Mouse (Mus musculus) intestine, embryonic 15.5 days (tissue): ENCODE data around the gene Heatr9. TPM values are rescaled to one million over a fixed set of nuclear protein-coding genes. Genes with fewer than 3 reads are reported as not detected.

Experiments used
- ATAC-seq: fragments of 200-750 bp; cut with Nextera tagmentation; 2 replicates; pipeline ENCODE4 v1.8.0; 2017; ENCODE audit warnings: moderate TSS enrichment, moderate library complexity
- H3K27ac ChIP-seq: fragments of 300-500 bp; sonication (generic); 2 replicates; pipeline ENCODE4 v1.5.1; 2015; ENCODE audit warnings: mild to moderate bottlenecking, inconsistent platforms
- H3K27me3 ChIP-seq: fragments of 300-500 bp; sonication (generic); replicated peaks from 2 replicates; pipeline ENCODE4 v1.6.1; 2015; ENCODE audit warnings: inconsistent platforms
- H3K36me3 ChIP-seq: fragments of 300-500 bp; sonication (generic); 2 replicates; pipeline ENCODE4 v1.6.1; 2015; ENCODE audit warnings: inconsistent platforms
- H3K4me1 ChIP-seq: fragments of 300-500 bp; sonication (generic); replicated peaks from 2 replicates; pipeline ENCODE4 v1.6.1; 2015; ENCODE audit warnings: inconsistent platforms
- H3K4me2 ChIP-seq: fragments of 300-500 bp; sonication (generic); replicated peaks from 2 replicates; pipeline ENCODE4 v1.6.1; 2015; ENCODE audit warnings: mild to moderate bottlenecking, inconsistent platforms
- H3K4me3 ChIP-seq: fragments of 300-500 bp; sonication (generic); replicated peaks from 2 replicates; pipeline ENCODE4 v1.5.1; 2015; ENCODE audit warnings: inconsistent platforms
- H3K9ac ChIP-seq: fragments of 300-500 bp; sonication (generic); 2 replicates; pipeline ENCODE4 v1.6.1; 2015; ENCODE audit warnings: inconsistent platforms
- H3K9me3 ChIP-seq: fragments of 300-500 bp; sonication (generic); 2 replicates; pipeline ENCODE4 v1.6.1; 2016; ENCODE audit warnings: inconsistent platforms
- WGBS: fragments of 180-500 bp; shearing (Covaris S2); methylation state at CpG from one replicate; pipeline ENCODE4 v1.1.7; 2015; 5-methylcytosine and 5-hydroxymethylcytosine counted together
- polyA plus RNA-seq: library from polyadenylated mRNA; unstranded; fragments of >200 nt; fragmentation: Nextera tagmentation; extraction: Ambion mirVana; gene quantifications from 2 replicates; pipeline ENCODE4 v1.2.1, GENCODE M21; 2015

The Heatr9 gene
- polyA plus RNA-seq, 1 experiment from 2014 or later: not detected

- no peaks in the 10 kb centered on the region for H3K9me3 ChIP-seq
- H3K36me3 ChIP-seq: no peaks in the 10 kb centered on the region
- ATAC-seq: no peak
- H3K4me1 ChIP-seq: no peaks in the 10 kb centered on the region
- H3K4me2 ChIP-seq: no peak overlapping the region
- WGBS: 71% methylated on average over 6 of the region's 6 CpGs
- H3K9ac ChIP-seq: no peak overlapping the region
- H3K27me3 ChIP-seq: no peaks in the 10 kb centered on the region
- no peak overlapping the region for H3K27ac ChIP-seq
- no peak overlapping the region for H3K4me3 ChIP-seq
Measured at GRCm38 (mm10) chr11:83518371-83518770, 3.6 kb downstream of the Heatr9 start.

GRCm38 (mm10) chr11:83517153-83517552 lies 4.8 kb downstream of the Heatr9 start:
- H3K36me3 ChIP-seq: no peaks in the 10 kb centered on the region
- H3K9ac ChIP-seq: no peak overlapping the region
- no peaks in the 10 kb centered on the region for H3K27me3 ChIP-seq
- no peaks in the 10 kb centered on the region for H3K4me1 ChIP-seq
- no peak overlapping the region for H3K27ac ChIP-seq
- no peaks in the 10 kb centered on the region for H3K9me3 ChIP-seq
- H3K4me2 ChIP-seq: no peak overlapping the region
- ATAC-seq: no peak
- no peak overlapping the region for H3K4me3 ChIP-seq

GRCm38 (mm10) chr11:83509521-83509920 lies 12.5 kb downstream of the Heatr9 start:
- Histone ChIP-seq H3K4me2 (no peak overlapping the region), H3K9me3 (no peaks in the 10 kb centered on the region), H3K36me3 (peaks cover 8% of the 10 kb centered on the region; the same call in 1 of the 2 replicates), H3K4me1 (no peaks in the 10 kb centered on the region), H3K27ac (no peak overlapping the region), H3K27me3 (no peaks in the 10 kb centered on the region), H3K9ac (no peak overlapping the region), H3K4me3 (no peak overlapping the region)
- ATAC-seq: no peak

GRCm38 (mm10) chr11:83504308-83504707 lies 17.7 kb downstream of the Heatr9 start:
- Histone ChIP-seq H3K27me3 (no peaks in the 10 kb centered on the region), H3K27ac (no peak overlapping the region), H3K4me1 (no peaks in the 10 kb centered on the region), H3K9me3 (no peaks in the 10 kb centered on the region), H3K9ac (no peak overlapping the region), H3K4me3 (no peak overlapping the region), H3K4me2 (no peak overlapping the region), H3K36me3 (peaks cover 17% of the 10 kb centered on the region)
- WGBS: 91% methylated on average over 5 of the region's 5 CpGs
- 0 out of 2 replicates have a peak, but pooled peaks have one; percentile 39 for ATAC-seq

GRCm38 (mm10) chr11:83495571-83495970 lies 26.4 kb downstream of the Heatr9 start:
- Histone ChIP-seq H3K9me3 (no peaks in the 10 kb centered on the region), H3K4me3 (no peak overlapping the region), H3K9ac (no peak overlapping the region), H3K36me3 (0 out of 2 replicates have a peak, but pooled peaks cover 2% of the 10 kb centered on the region), H3K27ac (no peak overlapping the region), H3K27me3 (no peaks in the 10 kb centered on the region), H3K4me1 (no peaks in the 10 kb centered on the region), H3K4me2 (no peak overlapping the region)
- no peak for ATAC-seq
- 88% methylated on average over 2 of the region's 2 CpGs for WGBS

- Histone ChIP-seq H3K4me2 (no peak overlapping the region), H3K4me1 (no peaks in the 10 kb centered on the region), H3K27me3 (no peaks in the 10 kb centered on the region), H3K36me3 (peaks cover 11% of the 10 kb centered on the region; the same call in 1 of the 2 replicates), H3K4me3 (no peak overlapping the region), H3K9me3 (no peaks in the 10 kb centered on the region), H3K9ac (no peak overlapping the region), H3K27ac (no peak overlapping the region)
- 84% methylated on average over 4 of the region's 4 CpGs for WGBS
- no peak for ATAC-seq
Measured at GRCm38 (mm10) chr11:83491488-83491887, 30.5 kb downstream of the Heatr9 start.

GRCm38 (mm10) chr11:83473235-83474016 lies 48.5 kb downstream of the Heatr9 start:
- Histone ChIP-seq H3K9ac (peak overlapping the region; percentile 95), H3K9me3 (no peaks in the 10 kb centered on the region), H3K36me3 (no peaks in the 10 kb centered on the region; the same call in 1 of the 2 replicates), H3K27me3 (no peaks in the 10 kb centered on the region), H3K4me3 (peak overlapping the region; percentile 94), H3K27ac (peak overlapping the region; percentile 97), H3K4me2 (peak overlapping the region; percentile 66), H3K4me1 (peaks cover 13% of the 10 kb centered on the region; the same call in 1 of the 2 replicates)
- ATAC-seq: peak; percentile 85
- WGBS: 0% methylated on average over 44 of the region's 52 CpGs

- H3K4me3 ChIP-seq: peak within 1 kb of the TSS; percentile 94
- ATAC-seq: peak; percentile 98
- H3K4me1 ChIP-seq: peaks cover 13% of the 10 kb centered on the region; the same call in 1 of the 2 replicates
- H3K27me3 ChIP-seq: no peaks in the 10 kb centered on the region
- H3K27ac ChIP-seq: peak within 1 kb of the TSS; percentile 97
- WGBS: under 1% methylated on average over 66 of the region's 66 CpGs
- peak within 1 kb of the TSS; percentile 70 for H3K4me2 ChIP-seq
- H3K9ac ChIP-seq: peak within 1 kb of the TSS; percentile 95
- H3K9me3 ChIP-seq: no peaks in the 10 kb centered on the region
- no peaks in the 10 kb centered on the region for H3K36me3 ChIP-seq
Measured at GRCm38 (mm10) chr11:83472324-83473234, 49.4 kb downstream of the Heatr9 start, which contains the start of gene Taf15. Gene Taf15 (plus strand): TSS chr11:83473086.

GRCm38 (mm10) chr11:83471766-83472165 lies 50.2 kb downstream of the Heatr9 start:
- WGBS: 58% methylated on average over 2 of the region's 2 CpGs
- peak overlapping the region; percentile 94; the same call in 1 of the 2 replicates for H3K4me3 ChIP-seq
- H3K27me3 ChIP-seq: no peaks in the 10 kb centered on the region
- peak overlapping the region; percentile 70 for H3K4me2 ChIP-seq
- H3K4me1 ChIP-seq: peaks cover 20% of the 10 kb centered on the region
- ATAC-seq: no peak
- H3K27ac ChIP-seq: peak overlapping the region; percentile 97
- H3K36me3 ChIP-seq: no peaks in the 10 kb centered on the region
- H3K9me3 ChIP-seq: no peaks in the 10 kb centered on the region
- H3K9ac ChIP-seq: no peak overlapping the region

GRCm38 (mm10) chr11:83468765-83469164 lies 53.2 kb downstream of the Heatr9 start:
- Histone ChIP-seq H3K4me3 (no peak overlapping the region), H3K36me3 (no peaks in the 10 kb centered on the region), H3K27me3 (no peaks in the 10 kb centered on the region; the same call in 1 of the 2 replicates), H3K4me2 (no peak overlapping the region), H3K9ac (no peak overlapping the region), H3K27ac (no peak overlapping the region), H3K9me3 (no peaks in the 10 kb centered on the region), H3K4me1 (peaks cover 11% of the 10 kb centered on the region)
- 91% methylated on average over 3 of the region's 3 CpGs for WGBS
- no peak for ATAC-seq

GRCm38 (mm10) chr11:83467120-83467652 lies 54.8 kb downstream of the Heatr9 start:
- ATAC-seq: no peak
- no peak overlapping the region for H3K4me2 ChIP-seq
- peaks cover 10% of the 10 kb centered on the region for H3K27me3 ChIP-seq
- WGBS: 47% methylated on average over 11 of the region's 11 CpGs
- no peak overlapping the region for H3K4me3 ChIP-seq
- no peak overlapping the region for H3K9ac ChIP-seq
- peaks cover 11% of the 10 kb centered on the region for H3K4me1 ChIP-seq
- H3K36me3 ChIP-seq: no peaks in the 10 kb centered on the region
- H3K9me3 ChIP-seq: no peaks in the 10 kb centered on the region
- H3K27ac ChIP-seq: peak overlapping the region; percentile 54

GRCm38 (mm10) chr11:83465976-83466375 lies 56.0 kb downstream of the Heatr9 start:
- Histone ChIP-seq H3K9me3 (no peaks in the 10 kb centered on the region), H3K27me3 (peaks cover 10% of the 10 kb centered on the region), H3K4me2 (no peak overlapping the region), H3K36me3 (no peaks in the 10 kb centered on the region), H3K27ac (peak overlapping the region; percentile 17; the same call in 1 of the 2 replicates), H3K4me1 (peaks cover 7% of the 10 kb centered on the region), H3K9ac (no peak overlapping the region), H3K4me3 (no peak overlapping the region)
- ATAC-seq: no peak
- WGBS: 42% methylated on average over 2 of the region's 2 CpGs
